Mouse (Mus musculus) Patski (cell line): Measurements from ENCODE around the gene Tmbim1. TPM values are rescaled to one million over a fixed set of nuclear protein-coding genes. Genes with fewer than 3 reads are reported as not detected.

ENCODE experiments used
- ATAC-seq: fragments of 100-300 bp; one replicate; pipeline ENCODE4 v1.8.0; 2021
- CTCF ChIA-PET: fragments of 350-600 bp; sonication (Branson Sonifier 250); formaldehyde crosslinking; loops from one replicate; lab custom pipeline; 2022; ENCODE audit warnings: inconsistent platforms; lab: Charles Lee
- POLR2A ChIA-PET: fragments of 350-600 bp; sonication (Branson Sonifier 250); formaldehyde crosslinking; loops from one replicate; lab custom pipeline; 2022; ENCODE audit warnings: antibody characterized with exemption, inconsistent platforms; lab: Charles Lee
- DNase-seq: peaks from one replicate; pipeline ENCODE4 v3.0.0-alpha.2; 2011; ENCODE audit warnings: low read depth, low spot score
- H3K27me3 ChIP-seq: fragments of 371-371 bp; one replicate; pipeline ENCODE4 v1.5.1; 2021
- CTCF ChIP-seq: fragments of 100-300 bp; IDR thresholded peaks from one replicate; pipeline ENCODE4 v1.5.1; 2021
- in situ Hi-C: fragments of 300-500 bp; cut with MboI; formaldehyde crosslinking; loops from 3 replicates; pipeline ENCODE4 v1.11.1; 2018; ENCODE audit warnings: low pct_unique_long_range_greater_than_20kb, mixed read lengths
- polyA plus RNA-seq: library from polyadenylated mRNA; unstranded; gene quantifications from one replicate; pipeline ENCODE4 v1.2.3, GENCODE M21; 2021

The Tmbim1 gene
- polyA plus RNA-seq, 1 experiment from 2014 or later, result 28.0 TPM

DNA sequence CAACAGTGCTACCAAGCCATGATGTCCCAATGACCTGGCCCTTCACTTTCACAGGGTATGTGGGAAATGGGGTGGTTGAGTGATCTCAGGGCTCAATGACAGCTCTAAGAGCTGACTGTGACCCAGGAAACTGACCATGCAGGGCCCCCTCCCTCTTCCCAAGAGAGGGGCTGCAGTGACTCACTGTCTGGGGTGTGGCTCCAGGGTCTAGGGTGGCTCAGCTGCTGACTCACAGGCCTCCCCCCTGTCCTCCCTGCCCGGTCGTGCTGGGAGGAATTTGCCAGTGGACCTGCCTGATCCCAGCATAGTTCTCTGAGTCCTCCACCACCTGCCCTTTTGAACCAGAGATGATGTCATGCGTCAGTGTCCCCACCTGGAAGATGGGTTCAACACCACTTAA is 8.2 kb downstream of the Tmbim1 start:
- no peaks in the 10 kb centered on the region for H3K27me3 ChIP-seq
- no peak for TF ChIP-seq CTCF
- DNase-seq, result no peak
- no peak for ATAC-seq
- ChIA-PET POLR2A (interaction anchor here (3.5 kb wide), 1 partner anchor 11 kb away, joined by 13 read pairs; no protein-coding TSS in a partner anchor), CTCF (interaction anchor here (1.2 to 1.5 kb wide), 2 partner anchors 12 to 65 kb away, joined by 3 to 6 read pairs; partner anchors contain the start of gene Catip)
- in situ Hi-C loops, result loop anchor here (10.0 kb wide), 1 partner anchor 262 kb away; no protein-coding TSS in a partner anchor

GRCm38 (mm10) chr1:74296477-74296876 is 8.9 kb downstream of the Tmbim1 start:
- no peaks in the 10 kb centered on the region for H3K27me3 ChIP-seq
- DNase-seq (no peak), ATAC-seq (no peak)
- POLR2A ChIA-PET, result interaction anchor here (1.6 to 3.5 kb wide), 2 partner anchors 10 to 74 kb away, joined by 3 to 13 read pairs; no protein-coding TSS in a partner anchor
- CTCF ChIA-PET, result interaction anchor here (1.1 to 1.9 kb wide), 5 partner anchors 8 to 156 kb away, joined by 3 to 9 read pairs (median 3); partner anchors contain the start of genes Aamp, Catip, Pnkd and Tmbim1
- TF ChIP-seq CTCF, result no peak
- in situ Hi-C loops, result loop anchor here (10.0 kb wide), 1 partner anchor 262 kb away; no protein-coding TSS in a partner anchor

GRCm38 (mm10) chr1:74295456-74296171 is 9.8 kb downstream of the Tmbim1 start:
- DNase-seq (peak; percentile 94), ATAC-seq (peak; percentile 88)
- no peaks in the 10 kb centered on the region for H3K27me3 ChIP-seq
- no peak for TF ChIP-seq CTCF
- in situ Hi-C loops, result loop anchor here (10.0 kb wide), 1 partner anchor 261 kb away; no protein-coding TSS in a partner anchor
- POLR2A ChIA-PET, result interaction anchor here (0.6 to 3.5 kb wide), 3 partner anchors 10 to 75 kb away, joined by 3 to 13 read pairs (median 3); no protein-coding TSS in a partner anchor
- CTCF ChIA-PET, result interaction anchor here (1.1 to 1.9 kb wide), 5 partner anchors 9 to 157 kb away, joined by 3 to 9 read pairs (median 3); partner anchors contain the start of genes Aamp, Pnkd and Tmbim1

- no peaks in the 10 kb centered on the region for H3K27me3 ChIP-seq
- no peak for TF ChIP-seq CTCF
- POLR2A ChIA-PET, result interaction anchor here (0.6 to 3.5 kb wide), 3 partner anchors 9 to 76 kb away, joined by 3 to 13 read pairs (median 3); no protein-coding TSS in a partner anchor
- in situ Hi-C loops, result loop anchor here (10.0 kb wide), 1 partner anchor 260 kb away; no protein-coding TSS in a partner anchor
- DNase-seq (no peak), ATAC-seq (no peak)
- CTCF ChIA-PET, result interaction anchor here (1.0 to 1.9 kb wide), 4 partner anchors 10 to 89 kb away, joined by 3 to 6 read pairs (median 4); partner anchors contain the start of genes Aamp, Pnkd and Tmbim1
Measured at GRCm38 (mm10) chr1:74294733-74295455, 10.5 kb downstream of the Tmbim1 start.

GRCm38 (mm10) chr1:74294090-74294643 is 11.3 kb downstream of the Tmbim1 start:
- POLR2A ChIA-PET, result interaction anchor here (0.5 to 3.5 kb wide), 2 partner anchors 8 to 292 kb away, joined by 6 to 13 read pairs; no protein-coding TSS in a partner anchor
- ATAC-seq (no peak), DNase-seq (no peak)
- in situ Hi-C loops, result loop anchor here (10.0 kb wide), 1 partner anchor 259 kb away; no protein-coding TSS in a partner anchor
- no peaks in the 10 kb centered on the region for H3K27me3 ChIP-seq
- TF ChIP-seq CTCF, result no peak
- CTCF ChIA-PET, result interaction anchor here (1.0 to 1.9 kb wide), 3 partner anchors 9 to 88 kb away, joined by 3 to 6 read pairs (median 3); partner anchors contain the start of genes Aamp and Pnkd

- no peak for TF ChIP-seq CTCF
- ChIA-PET POLR2A (interaction anchor here (0.5 kb wide), 1 partner anchor 291 kb away, joined by 6 read pairs; no protein-coding TSS in a partner anchor), CTCF (interaction anchor here (1.9 kb wide), 1 partner anchor 87 kb away, joined by 6 read pairs; no protein-coding TSS in a partner anchor)
- in situ Hi-C loops, result loop anchor here (10.0 kb wide), 1 partner anchor 259 kb away; no protein-coding TSS in a partner anchor
- ATAC-seq (no peak), DNase-seq (no peak)
- H3K27me3 ChIP-seq, result no peaks in the 10 kb centered on the region
Measured at GRCm38 (mm10) chr1:74293306-74293960, 12.0 kb downstream of the Tmbim1 start.

- POLR2A ChIA-PET, result no interaction called here
- H3K27me3 ChIP-seq, result no peaks in the 10 kb centered on the region
- DNase-seq (no peak), ATAC-seq (no peak)
- in situ Hi-C loops, result loop anchor here (10.0 kb wide), 1 partner anchor 258 kb away; no protein-coding TSS in a partner anchor
- no peak for TF ChIP-seq CTCF
- CTCF ChIA-PET, result no interaction called here
Measured at GRCm38 (mm10) chr1:74292331-74293020, 12.9 kb downstream of the Tmbim1 start.

- ATAC-seq, result no peak
- TF ChIP-seq CTCF, result no peak
- POLR2A ChIA-PET, result interaction anchor here (1.1 kb wide), 1 partner anchor 15 kb away, joined by 3 read pairs; the partner anchor contains the start of gene Tmbim1
- no peaks in the 10 kb centered on the region for H3K27me3 ChIP-seq
- DNase-seq, result no peak
- in situ Hi-C loops, result loop anchor here (10.0 kb wide), 1 partner anchor 255 kb away; no protein-coding TSS in a partner anchor
- CTCF ChIA-PET, result interaction anchor here (1.2 kb wide), 1 partner anchor 72 kb away, joined by 3 read pairs; the partner anchor contains the start of gene Catip
Measured at GRCm38 (mm10) chr1:74290141-74290540, 15.3 kb downstream of the Tmbim1 start.
